9 mouse cellular contexts compared by ENCODE assay signal in the genomic region with DNA sequence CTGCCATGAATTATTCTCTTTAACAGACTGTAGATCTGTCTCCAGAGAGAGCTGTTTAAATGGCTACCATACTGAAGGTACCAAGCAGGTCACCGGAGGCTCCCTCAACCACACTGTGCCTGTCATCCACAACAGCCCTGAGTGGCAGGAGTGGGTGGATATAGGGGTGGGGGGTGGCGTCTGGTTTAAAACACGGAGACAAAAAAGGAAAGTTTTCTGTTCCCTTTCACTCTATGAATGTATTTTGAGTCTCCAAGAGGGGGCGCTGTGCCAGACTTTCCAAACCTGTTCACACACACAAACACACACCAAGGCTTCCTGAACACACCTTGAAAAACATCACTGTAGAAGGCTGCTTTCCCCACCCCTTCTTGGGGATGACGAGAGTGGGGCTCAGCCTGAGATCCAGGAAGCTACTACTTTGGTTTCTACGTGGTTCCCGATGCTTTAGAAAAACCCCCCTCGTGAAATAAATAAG. TPM values are rescaled to one million over a fixed set of nuclear protein-coding genes. Genes with fewer than 3 reads are reported as not detected.
DNase-seq lines count a peak whose midpoint lies in the region; ATAC-seq lines count a peak whose summit lies in the region.
"Had no signal": no experiment of that assay in that cellular context is flagged by ENCODE, and none has a peak within 500 bp of the region (broad histone marks: within the 10 kb centered on the region; RNA-seq: fewer than 3 reads in every experiment).

No protein-coding gene starts in this region.

- H3K4me3 ChIP-seq in forebrain, embryonic 11.5 days (ENCODE audit: low read depth, low read length), result no peak overlapping the region

- intact Hi-C loops in left cerebral cortex, postnatal 14 days (cut with DNase I), result loop anchor here (2.0 kb wide), 1 partner anchor 44 kb away; a partner anchor contains a TSS
- intact Hi-C loops in gastrocnemius, postnatal 36 days (cut with DNase I), result loop anchor here (2.0 kb wide), 1 partner anchor 46 kb away; no protein-coding TSS in a partner anchor

- 68% methylated on average over 8 of the region's 8 CpGs for WGBS in forebrain, embryonic 11.5 days

- no peaks in the 10 kb centered on the region for H3K27me3 ChIP-seq in forebrain, embryonic 11.5 days (ENCODE audit: control insufficient read depth, insufficient read depth, low read length)

- H3K4me1 ChIP-seq in forebrain, embryonic 11.5 days (replicated peaks; ENCODE audit: control insufficient read depth, insufficient read depth, low read length), result peaks cover 3% of the 10 kb centered on the region; the same call in 1 of the 2 replicates

- H3K9me3 ChIP-seq in forebrain, embryonic 11.5 days (ENCODE audit: control insufficient read depth, low read length), result no peaks in the 10 kb centered on the region
- H3K9me3 ChIP-seq: G1E had no signal

- DNase-seq in embryo, embryonic 10.5 days (ENCODE audit: low spot score), result peak; percentile 37
- DNase-seq in embryo, embryonic 9.5 days (ENCODE audit: extremely low spot score), result no peak
- peak; percentile 32 for DNase-seq in lung, postnatal 10 days
- DNase-seq in lung, adult 18-20 months, result no peak
- DNase-seq in forebrain, embryonic 11.5 days (ENCODE audit: low spot score), result no peak
- DNase-seq in left cerebral cortex, postnatal 14 days (ENCODE audit: low spot score in 2 of 2), result peak; percentile 57 to 63
- DNase-seq in right cerebral cortex, postnatal 4 days, result peak; percentile 68
- DNase-seq in gastrocnemius, postnatal 36 days, result no peak

- no peak overlapping the region for H3K9ac ChIP-seq in forebrain, embryonic 11.5 days (ENCODE audit: low read length)

- no peak overlapping the region for H3K27ac ChIP-seq in forebrain, embryonic 11.5 days (ENCODE audit: low read depth, low read length)

- no peak overlapping the region for H3K4me2 ChIP-seq in forebrain, embryonic 11.5 days (ENCODE audit: low read depth, low read length, severe bottlenecking)

- H3K36me3 ChIP-seq in forebrain, embryonic 11.5 days (ENCODE audit: control insufficient read depth, insufficient read depth, low read length), result no peaks in the 10 kb centered on the region

- peak; percentile 60 for ATAC-seq in forebrain, embryonic 11.5 days (replicated peaks; ENCODE audit: low FRiP score)

RNA-seq across cellular contexts. Expression of a gene that starts 43.5 kb away (rescaled TPM):
- polyA plus RNA-seq in forebrain, embryonic 11.5 days (2014; fragmentation: Nextera tagmentation; extraction: Ambion mirVana), result 1.8 and 2.1 TPM in 2 replicates
- total RNA-seq in left cerebral cortex, postnatal 14 days (2021), result 10 to 100 TPM; 87.4 to 95.7 TPM
- total RNA-seq in gastrocnemius, postnatal 36 days (2021), result 1 to 10 TPM; 1.8 to 1.9 TPM
- polyA plus RNA-seq: G1E had no signal

Comparison
In these comparisons a context has a peak if more than half of its experiments do, and no peak if none do; other contexts are left out.
1. DNase-seq: peak in embryo, embryonic 10.5 days (single experiment), lung, postnatal 10 days (single experiment), left cerebral cortex, postnatal 14 days (2 of 2) and right cerebral cortex, postnatal 4 days (single experiment); none in embryo, embryonic 9.5 days (single experiment), lung, adult 18-20 months (0 of 2), forebrain, embryonic 11.5 days (single experiment) and gastrocnemius, postnatal 36 days (0 of 2).
2. RNA of a gene that starts 43.5 kb away (total RNA-seq): 87.4 to 95.7 TPM in left cerebral cortex, postnatal 14 days; 1.8 to 1.9 TPM in gastrocnemius, postnatal 36 days; every median in the first group is over 10 times any median in the second.